Mouse (Mus musculus): ENCODE measurements around the gene Pla2g4b.

Gene Pla2g4b

DNA sequence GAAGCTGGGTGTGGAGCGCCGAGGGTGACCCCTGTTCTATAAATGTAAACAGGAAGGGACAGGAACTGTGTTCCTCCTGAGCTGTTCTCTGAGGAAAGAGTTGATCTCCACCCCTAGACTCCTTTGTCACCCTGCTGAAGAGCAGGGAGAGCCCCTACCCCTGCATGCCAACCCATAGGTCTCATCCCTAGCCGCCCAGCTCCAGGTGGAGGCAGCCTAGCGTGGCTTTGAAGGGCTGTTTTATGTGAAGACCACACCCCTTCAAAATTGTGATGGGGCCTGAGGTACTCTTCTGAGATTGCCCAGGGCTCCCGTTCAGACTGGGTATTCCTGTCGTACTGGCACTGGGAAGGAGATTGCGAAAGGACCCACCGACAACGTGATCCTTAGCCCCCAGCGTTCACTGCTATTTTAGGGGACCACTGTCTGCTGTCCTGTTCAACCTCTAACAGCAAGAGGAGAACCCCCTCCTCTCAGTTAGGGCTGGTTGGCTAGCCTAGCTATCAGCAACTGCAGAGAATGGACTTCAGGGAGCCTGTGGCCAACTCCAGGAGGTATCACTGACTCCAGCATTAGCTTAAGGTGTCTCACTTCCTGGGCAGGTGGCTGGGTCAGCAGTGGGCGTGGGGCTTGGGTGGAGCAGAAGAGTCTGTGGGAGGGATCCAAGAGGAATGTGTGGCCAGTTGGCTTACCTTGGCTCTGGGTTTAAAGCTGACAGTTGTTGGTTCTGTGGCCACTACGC, at the start of gene Pla2g4b:
Gene Pla2g4b, plus strand, starts transcription at position 692 of the 742 bp plus-strand sequence.
- DNase-seq (ENCODE audit: low spot score) = no peak

DNA sequence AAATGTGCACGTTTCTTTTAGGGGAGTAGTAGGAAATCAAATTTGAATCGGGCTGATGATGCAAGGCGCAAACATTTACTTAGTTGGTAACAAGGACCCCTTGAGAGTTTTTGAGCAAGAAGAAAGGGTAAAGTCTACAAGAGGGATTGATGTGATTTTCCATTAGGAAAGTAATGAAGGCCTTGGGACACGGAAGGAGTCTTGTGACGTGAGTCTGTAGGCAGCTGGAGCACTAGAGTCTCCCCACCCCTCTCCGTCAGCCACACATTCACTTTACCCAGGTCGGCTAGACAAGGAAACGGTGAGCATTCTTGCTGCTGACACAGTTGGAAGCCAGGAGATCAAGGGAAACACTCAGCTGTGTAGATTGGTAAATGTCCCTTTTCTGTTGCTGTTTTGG, 47.3 kb upstream of the Pla2g4b start:
- no peak for DNase-seq (ENCODE audit: low spot score)

DNA sequence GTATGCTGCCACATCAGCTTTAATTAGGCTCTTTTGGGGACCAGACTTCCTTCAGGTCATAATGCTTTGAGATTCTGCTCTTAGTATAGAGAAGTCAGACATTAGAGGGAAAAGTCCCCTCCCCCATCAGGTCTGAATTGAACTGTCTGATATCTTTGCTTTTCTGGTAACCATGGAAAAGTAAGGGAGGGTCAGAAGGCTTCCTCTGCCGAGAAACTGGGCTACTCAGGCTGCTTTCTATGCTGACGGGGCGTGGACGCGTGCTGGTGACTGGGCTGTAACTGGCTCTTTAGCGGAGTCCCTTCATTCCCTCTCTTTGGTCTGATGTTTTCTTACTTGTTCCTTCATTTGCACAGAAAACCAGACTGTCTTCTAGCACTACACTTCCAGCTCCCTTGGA, 46.8 kb upstream of the Pla2g4b start:
- no peak for DNase-seq (ENCODE audit: low spot score)

DNA sequence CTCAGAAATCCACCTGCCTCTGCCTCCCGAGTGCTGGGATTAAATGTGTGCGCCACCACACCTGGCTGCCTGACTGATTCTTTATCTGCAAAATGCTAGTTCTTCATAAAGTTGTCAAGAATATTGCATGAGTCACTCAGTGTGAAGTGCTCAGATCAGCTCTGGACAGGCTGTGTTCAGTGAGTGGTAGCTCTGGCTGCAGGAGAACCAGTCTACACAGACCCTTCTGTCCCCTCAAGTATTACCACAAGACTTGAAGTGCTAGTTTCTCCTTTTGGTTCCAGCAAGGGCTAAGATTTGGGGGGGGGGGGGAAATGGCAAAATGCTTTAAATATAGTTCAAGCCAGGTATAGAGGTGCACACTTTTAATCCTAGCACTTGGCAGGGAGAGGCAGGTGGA, 45.8 kb upstream of the Pla2g4b start:
- no peak for DNase-seq (ENCODE audit: low spot score)

DNA sequence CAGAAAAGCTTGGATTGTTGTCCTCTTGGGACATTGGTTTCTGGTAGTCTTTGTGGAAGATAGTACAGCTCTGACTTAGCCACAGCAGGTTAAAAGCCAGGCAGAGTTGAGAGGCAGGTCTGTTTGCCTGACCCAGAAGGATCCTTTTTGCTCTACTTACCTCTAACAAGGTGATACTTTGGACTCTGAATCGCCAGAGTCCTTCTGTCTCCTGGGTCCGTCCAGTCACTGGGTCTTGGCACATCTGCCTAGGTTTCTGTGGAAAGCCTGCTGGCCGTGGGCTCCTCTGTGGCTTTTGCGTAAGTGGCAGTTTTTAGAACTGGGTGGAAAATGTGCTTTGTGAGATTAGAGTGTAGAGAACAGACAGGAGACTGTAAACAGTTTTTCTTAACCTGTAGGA, 44.3 kb upstream of the Pla2g4b start:
- DNase-seq (ENCODE audit: low spot score) = no peak

DNA sequence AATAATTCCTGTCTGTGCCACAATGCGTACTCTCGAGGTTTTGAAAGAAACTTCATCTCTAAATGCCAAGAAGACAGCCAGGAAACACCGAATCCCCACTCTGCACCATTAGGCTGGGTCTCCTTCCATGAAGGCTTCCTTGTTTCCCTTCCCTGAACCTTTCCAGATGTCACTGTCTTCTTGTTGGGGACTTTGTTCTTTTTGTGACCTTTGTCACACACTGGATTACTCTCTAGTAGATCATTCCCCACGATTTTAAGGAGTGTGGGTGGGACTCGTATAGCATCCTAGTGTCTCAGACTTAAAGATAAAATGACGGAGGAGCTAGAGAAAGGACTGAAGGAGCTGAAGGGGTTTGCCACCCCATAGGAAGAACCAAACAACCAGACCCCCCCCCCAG, 42.3 kb upstream of the Pla2g4b start:
- DNase-seq (ENCODE audit: low spot score) = no peak

DNA sequence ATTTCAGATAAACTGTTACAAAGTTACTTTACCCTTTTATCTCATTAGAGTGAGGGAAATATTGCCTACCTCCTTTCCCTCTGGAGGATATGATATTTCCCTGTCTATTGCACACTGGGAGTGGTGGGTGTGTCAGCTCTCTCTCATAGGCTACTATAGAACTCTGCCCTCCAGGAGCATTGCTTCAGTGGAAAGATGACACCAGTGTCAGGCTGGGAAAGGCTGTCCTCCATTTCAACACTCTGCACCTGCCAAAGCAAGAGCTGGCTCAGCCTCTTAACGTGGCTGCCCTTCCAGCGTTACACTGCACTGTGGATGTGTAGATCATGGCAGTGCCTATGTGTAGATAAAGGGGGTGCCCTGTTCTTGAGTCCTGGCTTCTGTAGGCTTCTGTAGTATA, 40.9 kb upstream of the Pla2g4b start:
- DNase-seq (ENCODE audit: low spot score) = no peak

DNA sequence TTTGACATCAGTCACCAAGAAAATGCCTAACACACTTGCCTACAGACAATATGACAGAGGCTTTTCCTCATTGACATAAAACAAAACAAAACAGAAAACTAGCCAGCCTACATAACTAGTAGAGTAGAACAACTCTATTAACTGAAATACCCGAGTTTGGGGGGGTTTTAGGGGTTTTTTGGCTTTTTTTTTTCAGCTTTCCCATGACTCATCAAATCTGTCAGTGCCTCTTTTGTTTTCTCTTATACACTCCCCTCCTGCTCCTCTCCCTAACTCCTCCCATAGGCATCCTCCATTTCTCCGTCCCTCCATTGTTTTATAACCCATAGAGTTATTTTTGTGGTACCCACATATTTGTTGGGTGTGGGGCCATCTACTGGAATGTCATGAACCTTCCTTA, 39.7 kb upstream of the Pla2g4b start:
- DNase-seq (ENCODE audit: low spot score) = no peak

DNA sequence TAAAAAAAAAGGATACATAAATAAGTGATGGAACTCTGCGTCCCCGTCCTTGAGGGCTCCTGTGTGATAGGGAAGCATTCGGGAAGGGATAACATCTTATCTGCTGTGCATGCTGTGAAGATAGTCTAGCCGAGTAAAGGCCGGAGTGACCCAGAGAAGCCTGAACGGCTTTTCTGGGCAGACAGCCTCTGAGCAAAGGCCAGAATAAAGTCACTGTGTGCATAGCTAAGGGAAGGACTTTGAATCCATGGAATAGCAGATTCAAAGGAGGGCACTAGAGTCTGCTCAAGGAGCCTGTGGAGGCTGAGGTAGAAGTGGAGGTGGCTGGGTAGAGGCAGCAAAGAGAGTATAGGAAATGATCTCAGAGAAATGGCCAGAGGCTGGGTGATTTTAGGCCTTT, 38.4 kb upstream of the Pla2g4b start:
- DNase-seq (ENCODE audit: low spot score) = no peak

DNA sequence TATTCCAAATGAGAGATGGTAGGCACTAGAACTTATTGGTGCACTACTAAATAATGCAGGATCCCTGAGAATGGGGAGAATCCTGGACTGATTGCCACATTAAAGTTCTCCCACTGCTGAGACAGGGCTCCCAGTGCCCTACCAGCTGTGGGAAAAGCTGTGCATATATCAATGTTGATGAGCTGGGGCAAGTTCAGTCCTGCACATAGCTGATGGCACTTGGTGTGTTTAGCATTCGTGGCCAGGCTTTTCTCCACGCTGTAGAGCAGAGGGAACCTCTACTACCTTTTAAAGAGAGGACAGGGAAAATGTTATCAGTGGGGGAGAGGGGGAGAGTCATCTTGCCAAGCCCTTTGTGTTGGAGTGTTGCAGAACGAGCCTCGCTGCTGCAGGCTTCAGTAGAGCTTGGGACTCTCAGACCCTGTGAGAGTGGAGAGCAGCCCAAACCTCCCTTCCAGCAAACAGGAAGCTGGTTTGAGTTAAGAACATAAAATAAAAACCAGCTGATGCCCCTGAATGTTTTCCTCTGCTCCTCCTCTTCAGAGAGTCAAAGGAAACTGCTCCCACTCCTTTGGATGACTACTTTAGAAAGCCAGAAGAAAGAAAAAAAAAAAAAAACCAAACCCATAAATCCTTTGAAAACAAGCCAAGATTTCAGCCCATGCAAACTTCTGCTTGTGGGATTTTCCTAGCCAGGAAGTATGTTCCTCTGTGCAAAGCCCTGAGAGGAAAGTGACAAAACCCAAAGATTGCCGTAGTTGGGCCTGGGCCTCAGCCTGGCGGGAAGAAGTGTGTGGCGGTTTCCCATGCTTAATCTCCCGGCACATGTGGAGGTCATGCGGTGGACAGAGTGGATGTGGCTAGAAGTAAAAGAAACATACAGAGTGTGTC, 37.6 kb upstream of the Pla2g4b start:
- DNase-seq (ENCODE audit: low spot score) = peak; percentile 22

DNA sequence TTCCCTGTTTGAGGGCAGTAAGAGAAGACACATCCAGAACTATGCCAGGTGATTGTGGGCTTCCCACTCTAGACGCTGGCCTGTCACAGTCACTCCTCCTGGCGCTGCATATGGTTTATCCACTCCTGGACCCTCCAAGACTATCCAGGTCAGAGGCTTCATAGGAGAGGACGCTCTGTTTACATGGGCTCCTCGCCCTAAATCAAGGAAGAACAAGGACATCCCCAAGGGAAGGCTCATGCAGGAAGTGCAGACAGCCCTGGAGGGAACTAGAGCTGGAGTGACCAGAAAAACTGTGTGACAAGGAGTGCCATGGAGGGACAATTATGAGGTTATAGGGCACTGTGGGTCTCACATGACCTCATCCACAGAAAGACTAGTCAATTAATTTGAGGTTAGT, 35.9 kb upstream of the Pla2g4b start:
- no peak for DNase-seq (ENCODE audit: low spot score)

DNA sequence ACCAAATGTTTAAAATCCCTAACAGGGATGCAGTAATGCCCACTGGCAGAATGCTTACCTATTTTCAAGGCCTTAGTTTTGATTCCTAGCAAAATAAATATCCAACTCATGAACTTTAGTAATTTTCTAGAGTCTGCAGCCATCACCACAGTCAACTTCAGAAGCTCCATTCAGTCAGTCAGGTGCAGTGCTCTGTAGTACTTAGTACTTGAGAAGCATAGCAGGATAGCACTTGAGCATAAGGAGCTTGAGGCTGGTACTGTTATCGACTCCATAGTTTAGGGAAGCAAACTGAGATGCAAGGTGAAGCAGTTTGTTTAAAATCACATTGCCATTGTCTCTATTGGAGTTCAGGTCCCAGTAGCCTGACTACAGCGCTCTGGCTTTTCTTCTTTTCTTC, 33.5 kb upstream of the Pla2g4b start:
- DNase-seq (ENCODE audit: low spot score) = no peak

DNA sequence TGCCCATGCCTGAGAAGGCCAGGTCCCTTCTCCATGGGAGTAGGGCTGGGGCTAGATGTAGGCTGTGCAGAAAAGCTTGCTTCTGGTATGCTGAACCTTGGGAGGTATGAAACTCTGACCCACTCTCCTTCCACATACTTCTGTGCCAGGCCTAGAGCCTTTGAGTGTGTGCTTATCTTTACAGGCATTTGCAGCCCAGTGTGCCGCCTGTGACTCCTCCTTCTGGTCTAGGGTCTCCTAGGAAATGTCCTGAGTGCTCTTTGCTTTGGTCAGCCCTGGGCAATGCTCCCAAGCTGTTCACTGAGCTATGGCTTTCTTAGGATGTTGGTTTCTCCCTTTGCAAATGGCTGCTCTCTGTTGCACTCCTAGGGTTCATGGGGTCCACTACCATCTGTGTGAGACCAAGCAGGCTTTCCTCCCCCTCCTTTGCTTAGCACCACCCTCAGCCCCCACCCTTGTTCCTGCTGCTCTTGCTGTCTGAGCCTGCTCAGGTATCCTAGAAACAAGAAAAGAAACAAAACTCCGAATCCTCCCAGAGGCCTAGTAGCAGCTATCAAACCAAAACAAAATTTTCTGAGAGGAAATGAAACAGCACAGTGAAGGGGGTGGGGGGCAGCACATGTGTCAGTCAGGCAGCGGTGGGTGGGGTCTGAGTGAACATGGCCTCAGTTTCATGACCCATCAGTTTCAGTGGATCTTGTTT, 32.2 kb upstream of the Pla2g4b start:
- no peak for DNase-seq (ENCODE audit: low spot score)

DNA sequence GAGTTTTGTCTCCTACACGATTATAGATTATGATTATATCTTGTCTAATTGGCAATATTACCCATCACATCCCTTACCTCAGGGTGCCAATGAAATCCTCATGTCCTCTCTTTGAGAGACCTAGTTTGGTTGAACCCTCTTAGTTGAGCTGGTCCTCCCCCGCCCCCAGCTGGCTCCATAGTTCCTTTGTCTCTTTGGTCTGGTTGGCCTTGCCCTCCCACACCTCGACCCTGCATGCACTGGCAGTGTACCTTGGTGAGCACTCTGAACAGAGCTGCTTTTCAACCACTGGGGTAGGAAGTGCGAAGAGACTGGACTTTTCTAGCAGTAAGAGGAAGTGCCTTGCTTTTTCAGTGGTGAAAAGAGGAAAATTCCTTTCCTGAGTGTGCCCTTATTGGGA, 31.3 kb upstream of the Pla2g4b start:
- no peak for DNase-seq (ENCODE audit: low spot score)

DNA sequence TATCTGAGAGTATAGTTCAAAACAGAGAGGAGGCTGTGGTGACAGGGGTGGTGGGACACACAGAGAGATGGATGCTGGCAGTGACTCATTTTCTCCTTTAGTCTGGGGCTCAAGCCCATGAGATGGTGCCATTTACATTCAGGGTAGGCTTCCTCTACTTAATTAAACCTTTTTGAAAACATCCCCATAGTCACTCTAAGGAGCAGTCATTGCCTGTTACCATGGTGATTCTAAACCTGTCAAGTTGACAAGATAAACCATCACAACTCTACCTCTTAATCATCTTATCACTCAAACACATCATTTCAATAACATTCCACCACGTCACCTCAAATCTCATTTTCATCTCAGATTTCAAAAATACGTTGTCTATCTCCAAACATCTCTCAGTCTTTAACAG, 29.2 kb upstream of the Pla2g4b start:
- no peak for DNase-seq (ENCODE audit: low spot score)

DNA sequence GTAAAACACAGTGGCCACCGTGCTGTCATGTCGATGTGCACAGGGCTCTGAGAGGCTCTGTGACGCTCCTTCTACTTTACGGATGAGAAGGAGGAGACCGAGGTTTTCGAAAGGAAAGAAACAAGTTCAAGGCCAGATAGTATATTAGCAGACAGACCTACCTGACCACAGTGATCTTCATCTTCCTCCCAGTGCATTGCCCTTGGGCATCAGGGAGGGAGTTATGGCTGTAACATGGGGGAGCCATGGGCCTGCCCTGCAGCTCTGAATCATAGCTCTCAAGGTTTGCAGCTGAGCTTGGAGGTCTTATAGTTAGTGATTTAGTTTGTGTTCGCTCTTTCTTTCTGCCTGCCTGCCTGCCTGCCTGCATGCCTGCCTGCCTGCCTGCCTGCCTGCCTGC, 26.5 kb upstream of the Pla2g4b start:
- DNase-seq (ENCODE audit: low spot score) = no peak

DNA sequence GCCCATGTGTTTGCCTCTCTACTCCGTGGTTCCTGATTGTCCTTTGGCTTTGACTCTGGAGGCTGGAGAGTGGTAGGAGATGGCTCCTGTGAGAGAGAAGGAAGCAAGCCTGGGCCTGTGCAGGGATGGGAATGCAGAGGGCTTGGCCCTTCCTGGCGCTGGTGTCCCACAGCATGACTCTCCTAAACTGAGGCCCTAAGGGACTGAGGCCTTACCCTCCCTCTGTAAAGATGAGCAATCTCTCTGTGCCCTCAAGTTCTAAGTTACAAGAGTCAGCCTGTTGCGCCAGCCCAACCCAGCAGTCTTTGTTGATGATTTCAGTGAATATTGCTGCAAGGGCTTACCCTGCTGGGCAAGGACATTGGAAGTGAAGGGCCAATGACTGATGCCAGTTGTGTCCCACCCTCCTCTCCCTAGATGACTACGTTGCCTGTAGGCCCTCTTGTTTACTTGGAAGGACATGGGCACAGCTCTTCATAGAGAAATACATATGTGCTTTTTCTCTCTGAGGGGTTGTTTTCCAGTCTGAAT, 25.5 kb upstream of the Pla2g4b start:
- DNase-seq (ENCODE audit: low spot score) = no peak

DNA sequence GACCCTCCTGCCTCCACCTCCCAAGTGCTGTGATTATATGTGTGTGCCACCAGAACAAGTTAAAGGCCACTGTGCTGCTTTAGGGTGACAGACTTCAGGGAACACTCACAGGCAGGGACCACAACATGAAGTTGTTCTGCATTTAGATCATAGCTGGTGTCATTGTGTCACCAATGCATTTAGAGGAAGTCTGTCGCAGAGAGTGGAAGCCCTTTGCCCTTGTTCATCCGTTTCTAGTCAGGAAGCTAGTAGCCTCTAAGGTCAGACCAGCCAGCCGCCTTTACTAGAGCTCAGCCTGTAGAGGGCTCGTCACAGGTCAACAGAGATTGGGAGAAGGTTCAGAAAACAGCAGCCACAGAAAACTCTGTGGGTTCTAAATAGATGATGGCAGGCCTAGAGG, 24.5 kb upstream of the Pla2g4b start:
- DNase-seq (ENCODE audit: low spot score) = no peak

DNA sequence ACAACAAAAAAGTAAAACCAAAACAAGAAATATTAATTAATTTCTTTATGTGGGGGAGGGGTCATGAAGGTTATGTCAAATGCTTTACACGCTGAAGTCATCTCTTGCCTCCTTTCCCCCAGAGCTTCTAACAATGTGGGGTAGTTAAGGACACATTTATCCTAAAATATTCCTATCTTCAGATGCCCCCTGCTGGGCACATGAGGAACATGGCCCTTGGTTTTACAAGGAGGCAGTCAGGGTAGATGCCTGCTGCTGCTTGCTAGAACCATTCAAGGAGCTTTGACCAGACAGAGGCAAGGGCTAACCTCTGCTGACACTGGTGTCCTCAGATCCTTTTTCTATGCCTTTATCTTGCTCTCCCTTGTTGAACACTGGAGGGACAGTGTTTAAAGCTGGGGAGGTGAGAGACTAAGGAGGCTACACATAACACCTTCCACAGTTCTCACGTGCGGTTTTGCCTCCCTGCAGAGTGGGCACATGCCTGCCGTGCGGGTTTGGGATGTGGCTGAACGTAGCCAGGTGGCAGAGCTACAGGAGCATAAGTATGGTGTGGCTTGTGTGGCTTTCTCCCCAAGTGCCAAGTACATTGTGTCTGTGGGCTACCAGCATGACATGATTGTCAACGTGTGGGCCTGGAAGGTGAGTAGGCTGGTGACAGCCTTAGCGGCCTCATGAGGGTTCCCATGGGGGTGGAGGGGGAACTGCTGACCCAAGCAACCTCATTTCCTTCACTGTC, 21.6 kb upstream of the Pla2g4b start:
- peak; percentile 73 for DNase-seq (ENCODE audit: low spot score)

DNA sequence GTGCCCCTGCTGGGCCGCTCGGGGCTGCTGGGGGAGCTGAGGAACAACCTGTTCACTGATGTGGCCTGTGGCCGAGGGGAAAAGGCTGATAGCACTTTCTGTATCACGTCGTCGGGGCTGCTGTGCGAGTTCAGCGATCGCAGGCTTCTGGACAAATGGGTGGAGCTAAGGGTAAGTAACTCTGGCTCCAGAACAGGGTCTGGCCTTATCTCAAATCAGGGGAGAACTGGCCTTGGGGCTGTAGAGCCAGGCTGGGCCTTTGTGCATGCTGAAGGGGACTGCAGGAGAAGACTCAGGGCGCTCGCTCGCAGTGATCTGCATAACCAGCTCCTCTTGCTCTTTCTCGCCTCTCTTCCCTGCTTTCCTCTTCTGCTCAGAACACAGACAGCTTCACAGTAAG, 20.3 kb upstream of the Pla2g4b start:
- no peak for DNase-seq (ENCODE audit: low spot score)

DNA sequence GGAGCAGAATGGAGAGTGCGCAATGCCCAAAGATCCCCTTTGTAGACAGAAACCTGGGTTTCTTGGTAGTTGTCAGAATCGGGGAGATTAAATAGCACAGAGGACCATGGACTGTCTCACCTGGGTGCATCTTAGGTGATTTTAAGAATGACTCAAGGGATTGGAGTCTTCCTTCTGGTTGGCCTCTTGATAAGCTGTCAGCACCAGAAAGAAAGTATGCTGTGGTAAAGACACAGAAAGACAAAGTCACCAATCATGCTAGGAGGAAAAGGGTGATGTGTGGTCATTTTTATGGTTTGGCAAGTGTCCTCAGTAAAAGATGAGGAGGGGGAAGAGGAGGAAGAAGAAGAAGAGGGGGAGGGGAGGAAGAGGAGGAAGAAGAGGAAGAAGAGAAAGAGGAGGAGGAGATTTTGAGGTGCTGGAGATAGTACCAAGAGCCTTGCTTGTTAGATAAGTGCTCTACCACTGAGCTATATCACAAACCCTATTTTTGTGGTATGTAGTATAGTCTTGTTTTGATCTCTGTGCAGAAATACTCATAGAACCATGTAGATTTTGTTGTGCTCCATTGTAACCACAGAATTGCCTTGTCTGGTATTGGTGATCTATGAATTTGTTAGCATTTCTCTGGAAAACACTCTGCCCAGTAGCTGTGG, 19.3 kb upstream of the Pla2g4b start:
- no peak for DNase-seq (ENCODE audit: low spot score)
